9 mouse cellular contexts compared by ENCODE assay signal in genomic region chr8:94696566-94696965, GRCm38 (mm10). TPM values are rescaled to one million over a fixed set of nuclear protein-coding genes. Genes with fewer than 3 reads are reported as not detected.
DNase-seq lines count a peak whose midpoint lies in the region; ATAC-seq and TF ChIP-seq lines count a peak whose summit lies in the region.
"Had no signal": no experiment of that assay in that cellular context is flagged by ENCODE, and none has a peak within 500 bp of the region (broad histone marks: within the 10 kb centered on the region; RNA-seq: fewer than 3 reads in every experiment).

No protein-coding gene starts in this region.

- H3K4me2 ChIP-seq in liver, embryonic 12.5 days = peak overlapping the region; percentile 62
- H3K4me2 ChIP-seq in liver, postnatal 0 days (ENCODE audit: low read depth, low read length) = no peak overlapping the region
- H3K4me2 ChIP-seq in forebrain, embryonic 16.5 days (ENCODE audit: low read length) = no peak overlapping the region; the same call in 1 of the 2 replicates
- H3K4me2 ChIP-seq in limb, embryonic 14.5 days (replicated peaks; ENCODE audit: low read depth, low read length, severe bottlenecking) = peak overlapping the region; percentile 76; the same call in 1 of the 2 replicates
- H3K4me2 ChIP-seq in stomach, postnatal 0 days (replicated peaks; ENCODE audit: low read depth) = peak overlapping the region; percentile 78; the same call in 1 of the 2 replicates

- no peak for TF ChIP-seq EP300 in liver, postnatal 0 days (IDR thresholded peaks at IDR 0.05; ENCODE audit: low read depth)
- TF ChIP-seq EP300 in stomach, postnatal 0 days (optimal IDR thresholded peaks at IDR 0.05) = no peak

- H3K9ac ChIP-seq in liver, embryonic 12.5 days = no peak overlapping the region
- no peak overlapping the region for H3K9ac ChIP-seq in liver, postnatal 0 days (replicated peaks)
- no peak overlapping the region for H3K9ac ChIP-seq in forebrain, embryonic 16.5 days (replicated peaks; ENCODE audit: low read depth, low read length)
- no peak overlapping the region for H3K9ac ChIP-seq in limb, embryonic 14.5 days (ENCODE audit: low read depth, low read length, severe bottlenecking)
- H3K9ac ChIP-seq in stomach, postnatal 0 days (ENCODE audit: low read length) = no peak overlapping the region
- H3K9ac ChIP-seq: limb, embryonic 15.5 days had no signal

- no peaks in the 10 kb centered on the region for H3K9me3 ChIP-seq in liver, embryonic 12.5 days (replicated peaks)
- H3K9me3 ChIP-seq in liver, postnatal 0 days (ENCODE audit: low read length) = no peaks in the 10 kb centered on the region
- H3K9me3 ChIP-seq in forebrain, embryonic 16.5 days (ENCODE audit: control insufficient read depth, low read length) = no peaks in the 10 kb centered on the region
- no peaks in the 10 kb centered on the region for H3K9me3 ChIP-seq in limb, embryonic 14.5 days (ENCODE audit: control insufficient read depth, low read length)
- H3K9me3 ChIP-seq in stomach, postnatal 0 days (ENCODE audit: control insufficient read depth, low read length) = no peaks in the 10 kb centered on the region
- H3K9me3 ChIP-seq: limb, embryonic 15.5 days had no signal

- TF ChIP-seq CTCF in liver, postnatal 0 days (IDR thresholded peaks at IDR 0.05; ENCODE audit: low read depth) = no peak
- TF ChIP-seq CTCF in stomach, postnatal 0 days (IDR thresholded peaks at IDR 0.05; ENCODE audit: low read depth) = no peak

- peaks cover 80% of the 10 kb centered on the region for H3K27me3 ChIP-seq in liver, embryonic 12.5 days (replicated peaks)
- H3K27me3 ChIP-seq in liver, postnatal 0 days (ENCODE audit: insufficient read depth, low read length) = peaks cover 48% of the 10 kb centered on the region
- peaks cover 40% of the 10 kb centered on the region for H3K27me3 ChIP-seq in forebrain, embryonic 16.5 days (replicated peaks; ENCODE audit: control insufficient read depth, insufficient read depth, low read length)
- H3K27me3 ChIP-seq in limb, embryonic 14.5 days (ENCODE audit: control insufficient read depth, insufficient read depth, low read length) = peaks cover 51% of the 10 kb centered on the region
- H3K27me3 ChIP-seq in stomach, postnatal 0 days (ENCODE audit: control insufficient read depth, insufficient read depth, low read length) = peaks cover 2% of the 10 kb centered on the region; the same call in 1 of the 2 replicates

- 56% methylated on average over 3 of the region's 3 CpGs for WGBS in liver, embryonic 12.5 days (ENCODE audit: insufficient replicate concordance)
- WGBS in liver, postnatal 0 days (ENCODE audit: insufficient replicate concordance) = 49% methylated on average over 3 of the region's 3 CpGs
- WGBS in forebrain, embryonic 16.5 days = 54% methylated on average over 3 of the region's 3 CpGs
- 65% methylated on average over 3 of the region's 3 CpGs for WGBS in limb, embryonic 14.5 days
- WGBS in stomach, postnatal 0 days = 55% methylated on average over 3 of the region's 3 CpGs

- no peak overlapping the region for H3K27ac ChIP-seq in liver, embryonic 12.5 days
- no peak overlapping the region for H3K27ac ChIP-seq in liver, postnatal 0 days (ENCODE audit: low read depth)
- no peak overlapping the region for H3K27ac ChIP-seq in forebrain, embryonic 16.5 days (ENCODE audit: low read length)
- H3K27ac ChIP-seq in limb, embryonic 14.5 days (replicated peaks; ENCODE audit: low read depth, low read length) = no peak overlapping the region
- H3K27ac ChIP-seq in stomach, postnatal 0 days (replicated peaks) = no peak overlapping the region
- H3K27ac ChIP-seq: limb, embryonic 15.5 days had no signal

- no peaks in the 10 kb centered on the region for H3K36me3 ChIP-seq in liver, embryonic 12.5 days
- no peaks in the 10 kb centered on the region for H3K36me3 ChIP-seq in liver, postnatal 0 days (replicated peaks; ENCODE audit: insufficient read depth, low read length)
- H3K36me3 ChIP-seq in forebrain, embryonic 16.5 days (ENCODE audit: control insufficient read depth, insufficient read depth) = no peaks in the 10 kb centered on the region
- no peaks in the 10 kb centered on the region for H3K36me3 ChIP-seq in limb, embryonic 14.5 days (ENCODE audit: control insufficient read depth, insufficient read depth, low read length)
- no peaks in the 10 kb centered on the region; the same call in 1 of the 2 replicates for H3K36me3 ChIP-seq in stomach, postnatal 0 days (ENCODE audit: control insufficient read depth, insufficient read depth, low read length)
- H3K36me3 ChIP-seq: limb, embryonic 15.5 days had no signal

- ATAC-seq in liver, embryonic 12.5 days = no peak
- no peak for ATAC-seq in liver, postnatal 0 days
- no peak for ATAC-seq in forebrain, embryonic 16.5 days
- no peak for ATAC-seq in limb, embryonic 14.5 days (ENCODE audit: low FRiP score, low read depth)
- no peak for ATAC-seq in stomach, postnatal 0 days (ENCODE audit: low FRiP score, low TSS enrichment)

- peaks cover 15% of the 10 kb centered on the region for H3K4me1 ChIP-seq in liver, embryonic 12.5 days
- peaks cover 12% of the 10 kb centered on the region for H3K4me1 ChIP-seq in liver, postnatal 0 days (ENCODE audit: insufficient read depth)
- H3K4me1 ChIP-seq in forebrain, embryonic 16.5 days (replicated peaks; ENCODE audit: control insufficient read depth, insufficient read depth, low read length) = peaks cover 15% of the 10 kb centered on the region
- H3K4me1 ChIP-seq in limb, embryonic 14.5 days (ENCODE audit: control insufficient read depth, insufficient read depth, low read length) = peaks cover 3% of the 10 kb centered on the region; the same call in 1 of the 2 replicates
- no peaks in the 10 kb centered on the region for H3K4me1 ChIP-seq in stomach, postnatal 0 days (replicated peaks; ENCODE audit: control insufficient read depth, insufficient read depth)

- H3K4me3 ChIP-seq in liver, embryonic 12.5 days = no peak overlapping the region
- H3K4me3 ChIP-seq in liver, postnatal 0 days (ENCODE audit: low read depth, low read length) = no peak overlapping the region
- H3K4me3 ChIP-seq in forebrain, embryonic 16.5 days (replicated peaks; ENCODE audit: low read length) = peak overlapping the region; percentile 45
- H3K4me3 ChIP-seq in limb, embryonic 14.5 days (replicated peaks; ENCODE audit: low read length) = 0 out of 2 replicates have a peak overlapping the region, but pooled peaks have one; percentile 41
- H3K4me3 ChIP-seq in stomach, postnatal 0 days (ENCODE audit: low read depth, low read length) = no peak overlapping the region
- H3K4me3 ChIP-seq: myocyte had no signal

- no peak for DNase-seq in liver, postnatal 0 days
- DNase-seq in limb, embryonic 14.5 days (ENCODE audit: low spot score) = no peak
- no peak for DNase-seq in stomach, postnatal 0 days (ENCODE audit: low spot score)
- DNase-seq in layer of hippocampus, postnatal 14 days (ENCODE audit: low spot score in 2 of 2) = no peak
- no peak for DNase-seq in cerebellum, adult 18-20 months

- no peak for TF ChIP-seq POLR2A in limb, embryonic 14.5 days (IDR thresholded peaks at IDR 0.05; ENCODE audit: borderline replicate concordance, extremely low read depth, insufficient read depth, insufficient read length)

RNA-seq across cellular contexts. Expression of gene Pllp, which starts 0.5 kb away (rescaled TPM):
- 1.4 TPM in 2 replicates for polyA plus RNA-seq in liver, embryonic 12.5 days (2016; fragmentation: Nextera tagmentation; extraction: Ambion mirVana)
- polyA plus RNA-seq in liver, postnatal 0 days (2015; fragmentation: Nextera tagmentation; extraction: Ambion mirVana) = 2.5 and 3.1 TPM in 2 replicates
- polyA plus RNA-seq in forebrain, embryonic 16.5 days (2015; fragmentation: Nextera tagmentation; extraction: Ambion mirVana) = 1.6 and 1.7 TPM in 2 replicates
- 1.6 and 2.1 TPM in 2 replicates for polyA plus RNA-seq in limb, embryonic 14.5 days (2012; rRNA removed)
- 0.95 and 3.6 TPM in 2 replicates for polyA plus RNA-seq in limb, embryonic 14.5 days (2014; fragmentation: Nextera tagmentation; extraction: Ambion mirVana)
- 164 and 188 TPM in 2 replicates for polyA plus RNA-seq in stomach, postnatal 0 days (2015; fragmentation: Nextera tagmentation; extraction: Ambion mirVana)
- total RNA-seq in layer of hippocampus, postnatal 14 days (2021) = 10 to 100 TPM; 60.7 to 66.1 TPM

RNA-seq across cellular contexts. Expression of gene Arl2bp, which starts 30.2 kb away (rescaled TPM):
- 42.3 and 44.9 TPM in 2 replicates for polyA plus RNA-seq in liver, embryonic 12.5 days (2016; fragmentation: Nextera tagmentation; extraction: Ambion mirVana)
- polyA plus RNA-seq in liver, postnatal 0 days (2015; fragmentation: Nextera tagmentation; extraction: Ambion mirVana) = 20.8 and 21.3 TPM in 2 replicates
- 180 TPM in 2 replicates for polyA plus RNA-seq in forebrain, embryonic 16.5 days (2015; fragmentation: Nextera tagmentation; extraction: Ambion mirVana)
- polyA plus RNA-seq in limb, embryonic 14.5 days (2012; rRNA removed) = 111 and 125 TPM in 2 replicates
- polyA plus RNA-seq in limb, embryonic 14.5 days (2014; fragmentation: Nextera tagmentation; extraction: Ambion mirVana) = 54.0 and 62.9 TPM in 2 replicates
- polyA plus RNA-seq in stomach, postnatal 0 days (2015; fragmentation: Nextera tagmentation; extraction: Ambion mirVana) = 91.2 and 94.2 TPM in 2 replicates
- total RNA-seq in layer of hippocampus, postnatal 14 days (2021) = 100 to 1,000 TPM; 152 to 167 TPM

RNA-seq across cellular contexts. Expression of gene Ccl22, which starts 48.8 kb away (rescaled TPM):
- 0.07 and 0.23 TPM in 2 replicates for polyA plus RNA-seq in liver, embryonic 12.5 days (2016; fragmentation: Nextera tagmentation; extraction: Ambion mirVana)
- polyA plus RNA-seq in liver, postnatal 0 days (2015; fragmentation: Nextera tagmentation; extraction: Ambion mirVana) = 0.07 and 0.28 TPM in 2 replicates
- polyA plus RNA-seq in forebrain, embryonic 16.5 days (2015; fragmentation: Nextera tagmentation; extraction: Ambion mirVana) = not detected in 2 replicates
- not detected in 2 replicates for polyA plus RNA-seq in limb, embryonic 14.5 days (2012; rRNA removed)
- 0.14 TPM in 1 of 2 replicates, not detected in the other for polyA plus RNA-seq in limb, embryonic 14.5 days (2014; fragmentation: Nextera tagmentation; extraction: Ambion mirVana)
- 0.06 TPM in 1 of 2 replicates, not detected in the other for polyA plus RNA-seq in stomach, postnatal 0 days (2015; fragmentation: Nextera tagmentation; extraction: Ambion mirVana)
- under 1 TPM; 0.17 to 0.18 TPM for total RNA-seq in layer of hippocampus, postnatal 14 days (2021)
- polyA plus RNA-seq: limb, embryonic 15.5 days; myocyte had no signal

Comparison
In these comparisons a context has a peak if more than half of its experiments do, and no peak if none do; other contexts are left out.
1. H3K4me2 ChIP-seq: peak in liver, embryonic 12.5 days (single experiment), limb, embryonic 14.5 days (single experiment) and stomach, postnatal 0 days (single experiment); none in liver, postnatal 0 days (single experiment) and forebrain, embryonic 16.5 days (single experiment).
2. H3K4me3 ChIP-seq: peak in forebrain, embryonic 16.5 days (single experiment) and limb, embryonic 14.5 days (single experiment); none in liver, embryonic 12.5 days (single experiment), liver, postnatal 0 days (single experiment) and stomach, postnatal 0 days (single experiment).
3. RNA of gene Pllp, which starts 0.5 kb away (polyA plus RNA-seq): 164 to 188 TPM in stomach, postnatal 0 days; 0.95 to 3.6 TPM in limb, embryonic 14.5 days, 2.5 to 3.1 TPM in liver, postnatal 0 days, 1.6 to 1.7 TPM in forebrain, embryonic 16.5 days and 1.4 TPM in liver, embryonic 12.5 days; every median in the first group is over 10 times any median in the second.